Mouse (Mus musculus) forebrain, embryonic 11.5 days (tissue): Measurements from ENCODE around the gene Vcam1. TPM values are rescaled to one million over a fixed set of nuclear protein-coding genes. Genes with fewer than 3 reads are reported as not detected.

Source experiments
- ATAC-seq: fragments of 200-750 bp; cut with Nextera tagmentation; replicated peaks from 2 replicates; pipeline ENCODE4 v1.8.0; 2017; ENCODE audit warnings: moderate TSS enrichment; ENCODE audit not compliant: low FRiP score
- DNase-seq: peaks from one replicate; pipeline ENCODE4 v3.0.0-alpha.2; 2017; ENCODE audit warnings: low spot score
- H3K27ac ChIP-seq: fragments of 300-500 bp; sonication (generic); 2 replicates; pipeline ENCODE4 v1.5.1; 2014; ENCODE audit warnings: low read depth, low read length
- H3K27me3 ChIP-seq: fragments of 300-500 bp; sonication (generic); 2 replicates; pipeline ENCODE4 v1.6.1; 2014; ENCODE audit warnings: mild to moderate bottlenecking, low read length, mixed read lengths; ENCODE audit not compliant: control insufficient read depth, insufficient read depth
- H3K36me3 ChIP-seq: fragments of 300-500 bp; sonication (generic); 2 replicates; pipeline ENCODE4 v1.6.1; 2014; ENCODE audit warnings: mild to moderate bottlenecking, low read length, moderate library complexity, mixed read lengths; ENCODE audit not compliant: control insufficient read depth, insufficient read depth
- H3K4me1 ChIP-seq: fragments of 300-500 bp; sonication (generic); replicated peaks from 2 replicates; pipeline ENCODE4 v1.6.1; 2014; ENCODE audit warnings: low read length, mixed read lengths; ENCODE audit not compliant: control insufficient read depth, insufficient read depth
- H3K4me2 ChIP-seq: fragments of 300-500 bp; sonication (generic); 2 replicates; pipeline ENCODE4 v1.6.1; 2014; ENCODE audit warnings: low read depth, mild to moderate bottlenecking, low read length, moderate library complexity, mixed read lengths; ENCODE audit not compliant: severe bottlenecking
- H3K4me3 ChIP-seq: fragments of 300-500 bp; sonication (generic); 2 replicates; pipeline ENCODE4 v1.5.1; 2014; ENCODE audit warnings: low read depth, low read length
- H3K9ac ChIP-seq: fragments of 300-500 bp; sonication (generic); 2 replicates; pipeline ENCODE4 v1.6.1; 2014; ENCODE audit warnings: low read length
- H3K9me3 ChIP-seq: fragments of 300-500 bp; sonication (generic); 2 replicates; pipeline ENCODE4 v1.6.1; 2016; ENCODE audit warnings: low read length, mixed read lengths; ENCODE audit not compliant: control insufficient read depth
- WGBS: fragments of 180-500 bp; shearing (Covaris S2); extraction: QIAGEN DNeasy Blood & Tissue Kit; methylation state at CpG from one replicate; pipeline ENCODE4 v1.1.7; 2014; 5-methylcytosine and 5-hydroxymethylcytosine counted together
- polyA plus RNA-seq: library from polyadenylated mRNA; unstranded; fragments of >200 nt; fragmentation: Nextera tagmentation; extraction: Ambion mirVana; gene quantifications from 2 replicates; pipeline ENCODE4 v1.2.1, GENCODE M21; 2014

Gene Vcam1
- polyA plus RNA-seq, 1 experiment from 2014 or later: 36.5 TPM

GRCm38 (mm10) chr3:116104866-116105647, 24.4 kb downstream of the Vcam1 start:
- Histone ChIP-seq H3K4me2 (peak overlapping the region; percentile 46), H3K4me3 (peak overlapping the region; percentile 20; the same call in 1 of the 2 replicates), H3K9ac (peak overlapping the region; percentile 41; the same call in 1 of the 2 replicates), H3K27me3 (no peaks in the 10 kb centered on the region), H3K4me1 (0 out of 2 replicates have a peak, but pooled peaks cover 3% of the 10 kb centered on the region), H3K36me3 (no peaks in the 10 kb centered on the region), H3K27ac (no peak overlapping the region), H3K9me3 (no peaks in the 10 kb centered on the region)
- 10% methylated on average over 21 of the region's 21 CpGs for WGBS
- peak; percentile 84 for DNase-seq
- peak; percentile 93 for ATAC-seq

DNA sequence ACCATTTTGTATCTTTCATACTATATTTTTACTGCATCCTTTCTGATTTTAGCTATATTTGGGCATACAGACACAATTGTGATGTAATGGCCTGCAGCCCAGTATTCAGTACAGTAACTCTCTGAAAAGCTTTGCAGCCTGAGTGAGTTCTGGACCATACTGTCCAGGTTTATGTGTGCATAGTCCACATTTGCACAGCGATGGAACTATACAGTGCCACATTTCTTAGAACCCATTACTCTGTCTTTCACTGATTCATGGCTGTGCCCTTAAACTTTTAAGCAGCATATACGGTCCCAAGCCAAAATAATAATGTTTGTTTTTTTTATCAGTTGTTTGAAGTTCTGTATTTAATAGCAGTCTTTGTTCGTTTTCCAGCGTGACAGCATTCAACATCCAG, 25.2 kb downstream of the Vcam1 start:
- no peak overlapping the region for H3K4me3 ChIP-seq
- no peak for DNase-seq
- no peak overlapping the region for H3K27ac ChIP-seq
- H3K9ac ChIP-seq: no peak overlapping the region
- H3K36me3 ChIP-seq: no peaks in the 10 kb centered on the region
- H3K4me1 ChIP-seq: 0 out of 2 replicates have a peak, but pooled peaks cover 3% of the 10 kb centered on the region
- H3K4me2 ChIP-seq: peak overlapping the region; percentile 46
- no peaks in the 10 kb centered on the region for H3K27me3 ChIP-seq
- no peaks in the 10 kb centered on the region for H3K9me3 ChIP-seq
- ATAC-seq: peak; percentile 49
- 46% methylated on average over 4 of the region's 4 CpGs for WGBS

- no peaks in the 10 kb centered on the region for H3K9me3 ChIP-seq
- 0 out of 2 replicates have a peak, but pooled peaks cover 3% of the 10 kb centered on the region for H3K4me1 ChIP-seq
- no peak overlapping the region for H3K27ac ChIP-seq
- DNase-seq (no peak), ATAC-seq (no peak)
- H3K4me3 ChIP-seq: no peak overlapping the region
- no peak overlapping the region for H3K4me2 ChIP-seq
- no peak overlapping the region for H3K9ac ChIP-seq
- H3K27me3 ChIP-seq: no peaks in the 10 kb centered on the region
- H3K36me3 ChIP-seq: no peaks in the 10 kb centered on the region
- 89% methylated on average over 1 of the region's 1 CpGs for WGBS
Observed at GRCm38 (mm10) chr3:116100850-116101249, 28.6 kb downstream of the Vcam1 start.

- WGBS: 77% methylated on average over 3 of the region's 3 CpGs
- no peak overlapping the region for H3K4me2 ChIP-seq
Observed at GRCm38 (mm10) chr3:116095934-116096333, 33.6 kb downstream of the Vcam1 start.

DNA sequence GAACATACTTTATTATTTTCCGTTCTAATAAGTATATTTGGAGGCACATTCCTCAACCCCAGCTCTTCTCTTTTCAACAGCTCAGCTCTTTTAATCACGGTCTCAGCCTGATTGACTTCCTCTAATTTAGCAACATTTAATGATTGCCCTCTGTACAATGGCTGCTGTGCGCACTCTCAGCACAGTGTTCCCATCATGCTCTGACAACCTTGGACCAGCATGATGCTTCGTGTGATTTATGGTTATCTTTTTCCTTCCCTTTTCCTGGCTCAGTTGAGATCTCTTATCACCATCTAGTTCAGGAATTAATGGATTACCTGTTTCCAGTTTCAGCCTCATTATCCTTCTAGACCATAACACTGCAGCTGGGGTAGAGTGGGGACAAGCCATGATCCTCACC, 34.2 kb downstream of the Vcam1 start:
- no peaks in the 10 kb centered on the region for H3K27me3 ChIP-seq
- H3K9me3 ChIP-seq: peaks cover 4% of the 10 kb centered on the region; the same call in 1 of the 2 replicates
- H3K27ac ChIP-seq: no peak overlapping the region
- ATAC-seq (no peak), DNase-seq (no peak)
- no peaks in the 10 kb centered on the region for H3K36me3 ChIP-seq
- 82% methylated on average over 4 of the region's 4 CpGs for WGBS
- no peaks in the 10 kb centered on the region for H3K4me1 ChIP-seq
- no peak overlapping the region for H3K4me3 ChIP-seq
- H3K9ac ChIP-seq: no peak overlapping the region
- no peak overlapping the region for H3K4me2 ChIP-seq

More at GRCm38 (mm10) chr3:116095934-116096333, 33.6 kb downstream of the Vcam1 start:
- H3K4me1 ChIP-seq: no peaks in the 10 kb centered on the region
- DNase-seq (no peak), ATAC-seq (no peak)
- no peak overlapping the region for H3K4me3 ChIP-seq
- no peaks in the 10 kb centered on the region for H3K36me3 ChIP-seq
- no peaks in the 10 kb centered on the region for H3K27me3 ChIP-seq
- H3K9ac ChIP-seq: no peak overlapping the region
- peaks cover 4% of the 10 kb centered on the region; the same call in 1 of the 2 replicates for H3K9me3 ChIP-seq
- no peak overlapping the region for H3K27ac ChIP-seq

DNA sequence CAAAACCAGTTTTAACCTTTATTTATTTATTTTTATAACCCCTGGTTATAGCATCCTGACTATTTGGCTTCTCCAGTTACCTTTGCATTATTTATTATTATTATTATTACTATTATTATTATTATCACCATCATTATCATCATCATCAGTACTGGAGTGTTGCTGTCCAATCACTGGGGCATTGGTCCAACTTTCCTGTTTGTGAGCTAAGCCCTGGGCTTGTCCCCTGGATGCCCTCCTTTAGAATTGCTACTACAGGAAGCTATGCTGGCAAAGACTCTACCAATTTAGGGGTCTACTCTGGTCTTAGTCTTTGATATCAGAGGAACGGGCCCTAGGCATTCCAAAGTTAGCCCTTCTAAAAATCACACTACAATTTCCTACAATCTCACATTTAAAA, 34.6 kb downstream of the Vcam1 start:
- no peak for ATAC-seq
- 72% methylated on average over 1 of the region's 1 CpGs for WGBS

DNA sequence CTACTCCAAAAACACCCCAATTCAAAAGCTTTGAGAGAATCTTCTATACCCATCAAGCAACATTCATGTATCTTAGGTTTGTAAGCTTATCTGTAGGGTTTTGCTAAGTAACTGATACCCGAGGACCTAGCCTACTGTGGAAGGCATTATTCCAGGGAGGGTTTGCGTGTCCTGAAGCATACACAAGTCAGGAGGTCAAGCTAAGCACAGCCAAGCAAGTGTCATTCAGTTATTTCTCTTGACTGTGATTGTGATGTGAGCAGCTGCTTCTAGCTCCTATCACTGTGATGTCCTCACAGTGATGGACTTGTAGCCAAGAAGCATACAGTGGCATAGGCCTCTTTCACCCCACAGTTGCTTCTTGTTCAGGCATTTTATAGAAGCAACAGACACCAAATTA, 35.2 kb downstream of the Vcam1 start:
- DNase-seq (no peak), ATAC-seq (no peak)
- Histone ChIP-seq H3K4me3 (no peak overlapping the region), H3K4me2 (no peak overlapping the region), H3K9ac (no peak overlapping the region), H3K4me1 (no peaks in the 10 kb centered on the region), H3K27me3 (no peaks in the 10 kb centered on the region), H3K27ac (no peak overlapping the region), H3K9me3 (peaks cover 4% of the 10 kb centered on the region; the same call in 1 of the 2 replicates), H3K36me3 (no peaks in the 10 kb centered on the region)
- whole genome bisulfite sequencing: 89% methylated on average over 2 of the region's 2 CpGs

More for the DNA sequence above, 34.6 kb downstream of the Vcam1 start:
- DNase-seq: no peak
- Histone ChIP-seq H3K4me3 (no peak overlapping the region), H3K9me3 (peaks cover 4% of the 10 kb centered on the region; the same call in 1 of the 2 replicates), H3K27me3 (no peaks in the 10 kb centered on the region), H3K27ac (no peak overlapping the region), H3K4me2 (no peak overlapping the region), H3K9ac (no peak overlapping the region), H3K36me3 (no peaks in the 10 kb centered on the region), H3K4me1 (no peaks in the 10 kb centered on the region)

- Histone ChIP-seq H3K4me3 (no peak overlapping the region), H3K9me3 (peaks cover 6% of the 10 kb centered on the region; the same call in 1 of the 2 replicates), H3K4me1 (no peaks in the 10 kb centered on the region), H3K27me3 (no peaks in the 10 kb centered on the region), H3K36me3 (no peaks in the 10 kb centered on the region), H3K27ac (no peak overlapping the region), H3K9ac (no peak overlapping the region), H3K4me2 (no peak overlapping the region)
- WGBS: 92% methylated on average over 3 of the region's 3 CpGs
- ATAC-seq (no peak), DNase-seq (no peak)
Observed at GRCm38 (mm10) chr3:116092547-116092946, 36.9 kb downstream of the Vcam1 start.
